ENCODE assay signal across 24 mouse cellular contexts in the genomic region with DNA sequence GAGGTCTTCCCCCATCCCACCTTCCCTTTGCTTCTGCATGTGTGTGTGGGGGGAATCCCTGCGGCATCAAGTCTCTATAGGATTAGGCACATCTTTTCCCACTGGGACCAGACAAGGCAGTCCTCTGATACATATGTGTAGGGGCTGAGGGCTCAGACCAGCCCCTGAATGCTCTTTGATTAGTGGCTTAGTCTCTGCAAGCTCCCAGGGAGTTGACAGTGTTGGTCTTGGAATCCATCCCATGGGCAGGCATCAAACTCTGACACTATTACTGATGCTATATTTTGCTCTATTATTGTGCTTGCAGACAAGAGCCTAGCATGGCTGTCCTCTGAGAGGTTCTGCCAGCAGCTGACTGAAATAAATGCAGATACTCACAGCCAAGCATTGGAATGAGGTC.
DNase-seq lines count a peak whose midpoint lies in the region; ATAC-seq and TF ChIP-seq lines count a peak whose summit lies in the region.
"Had no signal": no experiment of that assay in that cellular context is flagged by ENCODE, and none has a peak within 500 bp of the region (broad histone marks: within the 10 kb centered on the region; RNA-seq: fewer than 3 reads in every experiment).

No protein-coding gene starts in this region.

- 75% methylated on average over 1 of the region's 1 CpGs for WGBS in kidney, embryonic 15.5 days
- WGBS in lung, embryonic 14.5 days, result 81% methylated on average over 1 of the region's 1 CpGs

- no peak overlapping the region for H3K4me2 ChIP-seq in kidney, embryonic 15.5 days
- H3K4me2 ChIP-seq in lung, embryonic 14.5 days, result no peak overlapping the region
- H3K4me2 ChIP-seq: embryonic facial prominence, embryonic 12.5 days; forebrain, embryonic 13.5 days; forebrain, embryonic 15.5 days had no signal

- no peaks in the 10 kb centered on the region for H3K9me3 ChIP-seq in kidney, embryonic 15.5 days (replicated peaks)
- H3K9me3 ChIP-seq in lung, embryonic 14.5 days (ENCODE audit: low read depth, low read length), result no peaks in the 10 kb centered on the region
- H3K9me3 ChIP-seq: embryonic facial prominence, embryonic 10.5 days; embryonic facial prominence, embryonic 12.5 days; forebrain, embryonic 13.5 days; forebrain, embryonic 15.5 days; G1E had no signal

- H3K4me3 ChIP-seq in kidney, embryonic 15.5 days (replicated peaks), result no peak overlapping the region
- H3K4me3 ChIP-seq in lung, embryonic 14.5 days (ENCODE audit: low read depth, low read length), result no peak overlapping the region
- H3K4me3 ChIP-seq: embryonic facial prominence, embryonic 10.5 days; embryonic facial prominence, embryonic 12.5 days; forebrain, embryonic 13.5 days; forebrain, embryonic 15.5 days had no signal

- no peaks in the 10 kb centered on the region for H3K4me1 ChIP-seq in kidney, embryonic 15.5 days
- H3K4me1 ChIP-seq in lung, embryonic 14.5 days (ENCODE audit: insufficient read depth), result 0 out of 2 replicates have a peak, but pooled peaks cover 3% of the 10 kb centered on the region
- H3K4me1 ChIP-seq: embryonic facial prominence, embryonic 10.5 days; embryonic facial prominence, embryonic 12.5 days; forebrain, embryonic 13.5 days; forebrain, embryonic 15.5 days had no signal

- H3K36me3 ChIP-seq in kidney, embryonic 15.5 days, result no peaks in the 10 kb centered on the region
- H3K36me3 ChIP-seq in lung, embryonic 14.5 days (ENCODE audit: insufficient read depth), result no peaks in the 10 kb centered on the region
- H3K36me3 ChIP-seq: embryonic facial prominence, embryonic 10.5 days; embryonic facial prominence, embryonic 12.5 days; forebrain, embryonic 15.5 days; G1E had no signal

- ATAC-seq in kidney, embryonic 15.5 days (replicated peaks; ENCODE audit: low FRiP score), result peak; percentile 52; the same call in 1 of the 2 replicates
- ATAC-seq in lung, embryonic 14.5 days (ENCODE audit: insufficient read depth), result no peak
- ATAC-seq: activated CD4-positive, CD25-positive, alpha-beta regulatory T cell, adult 4 months; CD4-positive, CD25-positive, alpha-beta regulatory T cell, adult 4 months; forebrain, embryonic 13.5 days; forebrain, embryonic 15.5 days; Patski had no signal

- intact Hi-C loops in heart, postnatal 10 days (cut with DNase I), result no loop called here

- H3K27me3 ChIP-seq in kidney, embryonic 15.5 days, result no peaks in the 10 kb centered on the region
- no peaks in the 10 kb centered on the region for H3K27me3 ChIP-seq in lung, embryonic 14.5 days (ENCODE audit: insufficient read depth, low read length)
- H3K27me3 ChIP-seq: CH12.LX; embryonic facial prominence, embryonic 12.5 days; forebrain, embryonic 13.5 days; forebrain, embryonic 15.5 days had no signal

- no peak overlapping the region for H3K9ac ChIP-seq in kidney, embryonic 15.5 days
- H3K9ac ChIP-seq in lung, embryonic 14.5 days, result no peak overlapping the region
- H3K9ac ChIP-seq: embryonic facial prominence, embryonic 12.5 days; forebrain, embryonic 13.5 days; forebrain, embryonic 15.5 days had no signal

- no peak for TF ChIP-seq CTCF in lung, embryonic 14.5 days (IDR thresholded peaks at IDR 0.05; ENCODE audit: low read depth)

- DNase-seq in heart, adult 11 months, result peak; percentile 52
- no peak for DNase-seq in heart, postnatal 10 days
- no peak for DNase-seq in kidney, adult 11 months
- peak; percentile 8 for DNase-seq in lung, embryonic 14.5 days
- DNase-seq in lung, postnatal 10 days, result no peak
- DNase-seq: adrenal gland, adult 8-10 months; adrenal gland, postnatal 14 days; adrenal gland, postnatal 36 days; B cell, adult 2 months; cerebellum, adult 11-12 months; cerebellum, adult 2 months; cerebellum, adult 9-10 months; cerebellum, postnatal 10 days; cerebellum, postnatal 25 days had no signal

- H3K27ac ChIP-seq in kidney, embryonic 15.5 days, result no peak overlapping the region
- H3K27ac ChIP-seq in lung, embryonic 14.5 days (ENCODE audit: low read depth), result no peak overlapping the region
- H3K27ac ChIP-seq: embryonic facial prominence, embryonic 10.5 days; embryonic facial prominence, embryonic 12.5 days; forebrain, embryonic 13.5 days; forebrain, embryonic 15.5 days had no signal

Comparison
In these comparisons a context has a peak if more than half of its experiments do, and no peak if none do; other contexts are left out.
1. DNase-seq: peak in heart, adult 11 months (single experiment) and lung, embryonic 14.5 days (single experiment); none in heart, postnatal 10 days (0 of 2), kidney, adult 11 months (single experiment) and lung, postnatal 10 days (single experiment).